Mouse (Mus musculus): ENCODE measurements around the gene Phldb2.

The Phldb2 gene

GRCm38 (mm10) chr16:45953394-45953793 is at the start of gene Phldb2:
Gene Phldb2, minus strand, starts transcription at chr16:45953598.
- no peak for ATAC-seq (ENCODE audit: low TSS enrichment)

- ATAC-seq (ENCODE audit: low TSS enrichment), result peak; percentile 82
Observed at GRCm38 (mm10) chr16:46001550-46002166, 48.3 kb upstream of the Phldb2 start.

- no peak for ATAC-seq (ENCODE audit: low TSS enrichment)
Observed at GRCm38 (mm10) chr16:46000976-46001375, 47.6 kb upstream of the Phldb2 start.

GRCm38 (mm10) chr16:45999374-46000191 is 46.2 kb upstream of the Phldb2 start:
- peak; percentile 38; the same call in 1 of the 2 replicates for ATAC-seq (ENCODE audit: low TSS enrichment)

- no peak for ATAC-seq (ENCODE audit: low TSS enrichment)
Observed at GRCm38 (mm10) chr16:45998231-45998630, 44.8 kb upstream of the Phldb2 start.

GRCm38 (mm10) chr16:45990901-45991676 is 37.7 kb upstream of the Phldb2 start:
- peak; percentile 38; the same call in 1 of the 2 replicates for ATAC-seq (ENCODE audit: low TSS enrichment)

- ATAC-seq (ENCODE audit: low TSS enrichment), result no peak
Observed at GRCm38 (mm10) chr16:45986236-45986635, 32.8 kb upstream of the Phldb2 start.

GRCm38 (mm10) chr16:45984610-45985606 is 31.5 kb upstream of the Phldb2 start:
- no peak for ATAC-seq (ENCODE audit: low TSS enrichment)

GRCm38 (mm10) chr16:45976251-45976650 is 22.9 kb upstream of the Phldb2 start:
- no peak for ATAC-seq (ENCODE audit: low TSS enrichment)

GRCm38 (mm10) chr16:45973959-45974686 is 20.7 kb upstream of the Phldb2 start:
- 0 out of 2 replicates have a peak, but pooled peaks have one; percentile 76 for ATAC-seq (ENCODE audit: low TSS enrichment)

GRCm38 (mm10) chr16:45970187-45970586 is 16.8 kb upstream of the Phldb2 start:
- ATAC-seq (ENCODE audit: low TSS enrichment), result no peak

- ATAC-seq (ENCODE audit: low TSS enrichment), result no peak
Observed at GRCm38 (mm10) chr16:45968716-45969115, 15.3 kb upstream of the Phldb2 start.

- peak; percentile 96 for ATAC-seq (ENCODE audit: low TSS enrichment)
Observed at GRCm38 (mm10) chr16:45967471-45967870, 14.1 kb upstream of the Phldb2 start.

- no peak for ATAC-seq (ENCODE audit: low TSS enrichment)
Observed at GRCm38 (mm10) chr16:45966604-45967003, 13.2 kb upstream of the Phldb2 start.

GRCm38 (mm10) chr16:45964777-45965176 is 11.4 kb upstream of the Phldb2 start:
- no peak for ATAC-seq (ENCODE audit: low TSS enrichment)

- no peak for ATAC-seq (ENCODE audit: low TSS enrichment)
Observed at GRCm38 (mm10) chr16:45963837-45964236, 10.4 kb upstream of the Phldb2 start.

- ATAC-seq (ENCODE audit: low TSS enrichment), result no peak
Observed at GRCm38 (mm10) chr16:45963088-45963487, 9.7 kb upstream of the Phldb2 start.

GRCm38 (mm10) chr16:45960978-45961377 is 7.6 kb upstream of the Phldb2 start:
- no peak for ATAC-seq (ENCODE audit: low TSS enrichment)

- no peak for ATAC-seq (ENCODE audit: low TSS enrichment)
Observed at GRCm38 (mm10) chr16:45956390-45956950, 3.1 kb upstream of the Phldb2 start.

- ATAC-seq (ENCODE audit: low TSS enrichment), result no peak
Observed at GRCm38 (mm10) chr16:45952501-45952900, 897 bp downstream of the Phldb2 start.
